Mouse (Mus musculus): Measurements from ENCODE around the gene Enox1. TPM values are rescaled to one million over a fixed set of nuclear protein-coding genes. Genes with fewer than 3 reads are reported as not detected.
"Not testable (repeated sequence)": the region's sequence is repeated elsewhere in the genome, so short reads cannot be mapped to it uniquely, and the experiment has no call there.

Enox1 gene
- 1 to 10 TPM in 1 of 2 experiments, under 1 TPM in 1; 0.48 to 1.1 TPM for total RNA-seq (2021)
- long read RNA-seq, experiment 1, partial matches to known transcripts = 0 of 4 reads
- long read RNA-seq, experiment 1, other reads (novel, unspliced or antisense) = 3 of 4 reads
- long read RNA-seq, experiment 2, partial matches to known transcripts = 0 of 4 reads
- long read RNA-seq, experiment 2, other reads (novel, unspliced or antisense) = 4 of 4 reads

DNA sequence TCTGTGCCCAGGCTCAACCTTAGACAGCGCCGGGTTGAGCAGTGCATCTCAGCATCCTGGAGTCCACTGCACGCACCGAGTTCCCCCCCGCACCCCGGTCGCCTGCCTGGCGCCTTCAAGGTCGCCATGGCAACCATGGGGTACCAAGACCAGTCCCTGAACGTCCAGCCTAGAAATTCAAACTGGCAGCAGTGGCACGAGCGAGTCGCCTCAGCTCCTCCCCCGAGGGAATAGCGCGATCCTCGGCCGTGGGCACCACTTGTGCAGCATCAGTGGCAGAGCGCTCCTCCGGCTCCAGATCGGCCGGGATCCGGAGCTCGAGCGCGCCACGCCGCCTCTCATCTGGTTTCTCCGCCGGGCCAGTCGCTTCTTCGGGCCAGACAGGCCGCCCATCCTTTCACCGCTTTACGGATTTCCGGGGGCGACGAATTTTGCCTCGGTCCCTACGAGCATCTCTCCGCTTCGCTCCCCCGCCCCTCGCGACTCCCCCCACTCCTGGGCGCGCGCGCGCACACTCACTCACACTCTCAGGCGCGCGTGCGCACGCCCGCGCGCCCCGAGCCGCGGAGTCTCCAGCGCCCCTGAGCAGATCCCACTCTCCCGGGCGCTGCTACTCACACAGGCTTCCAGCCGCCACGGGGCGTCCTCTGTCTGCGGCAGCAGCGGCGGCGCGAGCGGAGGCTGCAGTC lies at the start of gene Enox1:
Gene Enox1 (plus strand): TSS at position 542 of the 689 bp plus-strand sequence.
- Histone ChIP-seq H3K27ac (peak within 1 kb of the TSS; percentile 43), H3K4me3 (peak within 1 kb of the TSS; percentile 83)
- peak; percentile 25; the same call in 1 of the 2 replicates for TF ChIP-seq CTCF (IDR thresholded peaks at IDR 0.05)
- intact Hi-C loops (cut with DNase I) = no loop called here
- peak; percentile 73 for DNase-seq

DNA sequence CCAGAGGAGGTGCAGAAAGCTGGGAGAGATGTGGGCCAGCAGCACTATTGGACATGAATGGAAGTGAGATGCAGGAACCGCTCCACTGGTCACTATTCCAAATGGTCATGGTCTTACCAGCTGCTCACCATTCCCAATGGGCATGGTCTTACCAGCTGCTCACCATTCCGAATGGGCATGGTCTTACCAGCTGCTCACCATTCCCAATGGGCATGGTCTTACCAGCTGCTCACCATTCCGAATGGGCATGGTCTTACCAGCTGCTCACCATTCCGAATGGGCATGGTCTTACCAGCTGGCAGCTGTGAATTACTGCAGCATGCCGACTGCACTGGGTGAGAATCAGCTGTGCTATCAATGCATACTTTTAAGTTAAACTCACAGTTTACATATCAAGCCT lies 45.9 kb upstream of the Enox1 start:
- H3K27ac ChIP-seq; H3K4me3 ChIP-seq; DNase-seq; intact Hi-C loops (cut with DNase I): not testable (repeated sequence)

DNA sequence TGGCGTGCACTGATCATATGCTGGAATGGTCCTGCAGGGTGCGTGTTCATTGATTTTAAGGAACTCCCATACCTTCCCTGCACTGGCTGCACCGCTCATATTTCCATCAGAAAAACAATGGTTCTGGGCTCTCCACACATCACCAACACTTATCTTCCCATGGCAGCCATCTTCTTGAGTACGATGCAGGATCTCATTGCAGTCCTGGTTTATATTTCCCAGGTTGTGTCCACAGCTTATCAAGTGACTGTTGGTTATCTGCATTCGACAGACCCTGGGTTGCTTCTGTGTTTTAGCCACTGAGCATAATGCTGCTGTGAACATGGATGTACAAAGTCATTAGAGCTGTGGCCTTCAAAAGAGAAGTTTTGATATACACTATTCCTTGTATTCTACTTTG lies 26.0 kb upstream of the Enox1 start:
- DNase-seq = no peak
- no peak for TF ChIP-seq CTCF (IDR thresholded peaks at IDR 0.05)
- intact Hi-C loops (cut with DNase I) = no loop called here
- Histone ChIP-seq H3K4me3 (no peak overlapping the region), H3K27ac (no peak overlapping the region)

DNA sequence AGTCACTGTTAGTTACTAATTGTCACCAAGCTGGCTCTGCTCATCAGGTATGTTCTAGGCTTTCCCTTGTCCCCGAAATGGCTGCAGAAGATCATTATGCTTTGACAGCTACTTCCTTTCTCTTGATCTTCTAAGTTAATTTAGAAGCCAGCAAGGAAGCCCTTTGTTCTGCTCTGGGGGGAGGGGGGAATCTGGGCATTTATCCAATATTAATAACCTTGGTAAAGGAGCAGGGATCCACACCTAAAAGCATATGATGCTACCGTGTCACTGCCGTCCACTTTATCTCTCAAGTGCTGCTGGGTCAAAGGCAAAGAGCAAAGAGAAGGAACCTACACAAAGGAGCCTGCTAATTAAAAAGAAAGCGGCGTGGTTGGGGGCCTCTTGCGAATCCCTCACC lies 19.6 kb upstream of the Enox1 start:
- Histone ChIP-seq H3K4me3 (no peak overlapping the region), H3K27ac (no peak overlapping the region)
- DNase-seq = no peak
- TF ChIP-seq CTCF (IDR thresholded peaks at IDR 0.05) = no peak
- intact Hi-C loops (cut with DNase I) = no loop called here

DNA sequence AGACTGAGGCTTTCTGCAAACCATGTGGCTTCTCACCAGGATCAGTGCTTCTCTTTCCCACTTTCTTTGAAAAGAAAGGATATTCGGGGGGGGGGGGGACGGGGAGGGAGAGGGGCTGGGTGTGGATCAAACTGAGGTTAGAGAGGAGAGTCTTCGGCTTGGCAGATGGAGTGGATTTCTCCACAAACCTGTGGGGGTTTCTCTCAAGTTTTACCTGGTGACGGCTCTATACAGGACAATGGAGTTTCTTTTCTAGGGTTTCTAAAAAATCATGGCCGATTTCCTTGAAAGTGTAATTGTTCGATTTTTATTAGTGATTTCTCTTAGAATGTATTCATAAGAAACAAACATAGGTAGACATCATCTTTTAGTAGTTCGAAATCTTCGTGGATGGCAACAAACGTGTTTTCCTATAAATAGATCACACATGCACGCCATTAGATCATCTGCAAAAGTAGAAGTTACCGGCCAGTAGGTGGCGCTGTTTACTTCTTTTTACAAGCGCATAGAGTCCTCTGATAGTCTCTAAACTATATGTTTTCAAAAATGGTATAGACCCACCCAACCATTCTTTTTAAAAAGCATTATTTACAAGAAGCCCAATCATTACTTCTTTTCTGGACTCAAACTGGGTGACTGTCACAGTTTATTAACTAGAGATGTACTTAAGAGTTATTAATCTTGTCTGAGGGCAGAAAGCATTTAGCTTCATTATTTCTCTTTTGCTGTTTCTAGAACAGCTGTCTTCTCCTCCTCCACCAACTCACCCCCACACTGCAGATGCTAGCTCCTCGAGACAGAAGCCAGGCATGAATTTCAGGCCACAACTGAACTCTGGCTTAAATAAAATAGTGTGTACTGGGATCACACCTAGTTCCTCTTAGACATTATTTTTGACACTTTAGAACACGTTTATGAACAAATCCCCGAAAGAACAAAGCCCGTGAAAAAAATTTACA lies 15.0 kb upstream of the Enox1 start:
- Histone ChIP-seq H3K27ac (no peak overlapping the region), H3K4me3 (no peak overlapping the region)
- intact Hi-C loops (cut with DNase I) = loop anchor here (1.0 to 5.0 kb wide), 4 partner anchors 396 to 1146 kb away; no protein-coding TSS in a partner anchor
- DNase-seq = peak; percentile 75
- TF ChIP-seq CTCF (IDR thresholded peaks at IDR 0.05) = peak; percentile 79

DNA sequence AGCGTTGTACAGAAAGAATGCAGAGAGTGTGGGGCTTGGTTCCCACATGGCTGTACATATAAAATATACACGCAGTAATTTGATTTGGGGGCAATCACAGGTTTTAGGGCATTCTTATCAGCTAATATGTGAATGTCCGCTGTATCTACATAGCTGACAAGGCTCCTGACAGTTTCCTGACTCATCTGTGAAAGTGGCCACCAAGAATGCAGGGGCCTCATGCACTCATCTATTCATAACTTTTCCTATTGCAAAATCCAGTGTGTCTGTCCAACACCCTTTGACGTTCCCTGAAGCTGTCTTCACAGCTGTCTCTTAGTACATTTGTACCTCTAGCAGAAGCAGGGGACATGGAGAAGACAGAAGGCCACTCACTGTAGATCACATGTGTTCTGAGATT lies 11.5 kb upstream of the Enox1 start:
- Histone ChIP-seq H3K4me3 (no peak overlapping the region), H3K27ac (no peak overlapping the region)
- TF ChIP-seq CTCF (IDR thresholded peaks at IDR 0.05) = no peak
- intact Hi-C loops (cut with DNase I) = no loop called here
- DNase-seq = no peak

DNA sequence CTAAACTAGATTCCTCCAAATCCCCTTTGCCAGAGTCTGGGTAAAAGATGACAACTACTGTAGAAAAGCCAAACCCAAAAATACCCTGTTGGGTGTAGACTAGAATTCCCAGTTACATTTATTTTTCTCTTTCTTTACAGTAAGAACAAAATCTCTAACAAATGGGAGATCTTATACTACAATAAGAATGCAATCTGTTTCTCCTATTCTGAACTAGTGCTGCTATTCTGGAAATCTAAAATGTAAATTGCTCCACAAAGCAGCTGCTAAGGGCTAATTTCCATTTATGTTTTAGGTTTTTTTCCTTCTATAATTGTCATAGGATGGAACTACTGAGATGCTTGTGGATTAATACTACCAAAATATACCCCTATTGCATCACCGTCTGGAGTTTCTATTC lies 8.9 kb upstream of the Enox1 start:
- intact Hi-C loops (cut with DNase I) = no loop called here
- Histone ChIP-seq H3K4me3 (no peak overlapping the region), H3K27ac (no peak overlapping the region)
- no peak for TF ChIP-seq CTCF (IDR thresholded peaks at IDR 0.05)
- DNase-seq = no peak

DNA sequence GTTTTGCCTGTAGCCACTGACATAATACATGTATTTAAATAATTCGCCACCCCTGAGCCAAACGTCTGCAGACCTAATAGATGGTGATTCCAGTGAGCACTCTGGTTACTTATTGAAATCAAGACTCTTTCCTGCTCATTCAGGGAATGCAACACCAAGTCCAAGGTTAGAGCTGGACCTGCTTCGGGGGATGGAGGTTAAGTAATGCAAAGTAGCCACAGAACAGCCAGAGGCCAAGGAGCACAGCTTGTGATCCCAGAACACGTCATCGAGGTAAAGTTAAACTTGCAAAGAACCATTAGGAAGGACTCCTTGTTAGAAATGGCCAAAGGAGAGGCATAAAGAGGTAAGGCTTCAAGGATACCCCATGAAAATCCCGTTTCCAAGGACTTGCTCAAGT lies 6.0 kb upstream of the Enox1 start:
- H3K27ac ChIP-seq = no peak overlapping the region
- no peak for TF ChIP-seq CTCF (IDR thresholded peaks at IDR 0.05)
- intact Hi-C loops (cut with DNase I) = loop anchor here (5.0 kb wide), 1 partner anchor 337 kb away; no protein-coding TSS in a partner anchor
- DNase-seq = no peak
- H3K4me3 ChIP-seq = no peak overlapping the region

DNA sequence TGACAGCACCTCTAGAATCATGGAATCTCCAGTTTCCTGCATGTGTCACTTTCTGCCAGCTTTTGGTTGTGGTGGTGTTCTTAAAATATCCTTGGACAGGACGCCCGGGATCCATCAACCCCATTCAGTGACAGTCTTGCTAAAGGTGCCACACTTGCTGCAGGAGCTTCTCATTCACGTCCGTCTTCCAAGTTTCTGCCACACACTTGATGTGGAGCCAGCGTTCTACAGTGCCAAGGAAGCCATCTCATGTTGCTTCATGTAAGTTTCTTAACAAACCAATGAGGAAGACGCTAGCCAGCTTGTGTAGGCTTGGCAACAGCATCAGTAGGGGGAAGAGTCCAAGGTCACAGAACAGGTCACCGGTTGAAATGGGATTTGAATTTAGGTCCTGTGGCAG lies 5.1 kb upstream of the Enox1 start:
- no peak for TF ChIP-seq CTCF (IDR thresholded peaks at IDR 0.05)
- intact Hi-C loops (cut with DNase I) = loop anchor here (5.0 kb wide), 1 partner anchor 336 kb away; no protein-coding TSS in a partner anchor
- H3K27ac ChIP-seq = no peak overlapping the region
- DNase-seq = peak; percentile 72
- H3K4me3 ChIP-seq = no peak overlapping the region

DNA sequence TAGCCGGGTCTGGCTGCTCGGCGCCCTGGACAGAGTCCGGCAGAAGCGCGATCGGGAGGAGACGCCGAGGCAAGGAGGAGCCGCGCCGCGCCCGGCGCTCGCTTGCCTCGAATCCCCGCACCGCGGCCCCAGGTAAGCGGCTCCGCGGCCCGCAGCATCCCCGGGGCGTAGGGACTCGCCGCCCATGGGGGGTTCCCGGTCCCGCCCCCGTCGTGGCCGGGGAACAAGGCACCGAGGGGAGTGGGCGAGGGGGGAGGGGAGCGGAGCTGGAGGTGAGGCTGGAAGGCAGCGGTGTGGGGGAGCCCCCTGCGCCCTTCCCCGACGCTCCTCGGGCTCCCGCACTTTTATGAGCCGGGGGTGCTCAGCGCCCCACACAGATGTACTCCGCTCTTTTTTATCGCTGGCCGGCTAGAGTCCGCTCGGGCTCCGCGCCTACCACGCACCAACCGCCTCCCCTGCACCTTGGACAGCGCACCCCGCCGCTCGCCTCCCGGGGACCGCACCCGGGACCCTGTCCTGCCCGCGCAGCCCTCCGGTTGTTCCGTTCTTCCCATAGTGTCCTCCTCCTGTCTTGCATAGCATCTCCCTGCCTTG lies 445 bp downstream of the Enox1 start:
- H3K27ac ChIP-seq = peak overlapping the region; percentile 6
- DNase-seq = peak; percentile 36
- H3K4me3 ChIP-seq = peak overlapping the region; percentile 83
- intact Hi-C loops (cut with DNase I) = no loop called here
- TF ChIP-seq CTCF (IDR thresholded peaks at IDR 0.05) = no peak

DNA sequence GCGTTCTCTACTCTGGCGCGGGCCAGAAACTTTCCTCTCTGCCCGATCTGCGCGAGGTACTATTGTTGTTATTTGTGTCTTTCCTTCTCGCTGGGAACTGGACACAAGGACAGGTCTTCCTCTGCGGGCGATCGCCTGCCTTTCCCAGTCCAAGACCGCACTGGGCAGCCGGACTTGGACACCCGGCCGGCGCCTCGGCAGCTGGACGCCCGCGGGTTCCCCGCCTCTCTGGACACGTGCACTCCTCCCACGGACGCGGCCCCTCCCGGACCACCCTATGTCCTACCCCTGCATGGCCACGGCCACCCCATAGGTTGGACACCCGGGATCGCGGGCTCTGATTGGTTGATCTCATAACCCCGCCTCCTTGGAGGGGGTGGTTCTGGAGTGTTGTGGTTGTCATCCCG lies 945 bp downstream of the Enox1 start:
- DNase-seq = peak; percentile 82
- Histone ChIP-seq H3K27ac (peak overlapping the region; percentile 6; the same call in 1 of the 2 replicates), H3K4me3 (peak overlapping the region; percentile 83)
- intact Hi-C loops (cut with DNase I) = no loop called here
- no peak for TF ChIP-seq CTCF (IDR thresholded peaks at IDR 0.05)

DNA sequence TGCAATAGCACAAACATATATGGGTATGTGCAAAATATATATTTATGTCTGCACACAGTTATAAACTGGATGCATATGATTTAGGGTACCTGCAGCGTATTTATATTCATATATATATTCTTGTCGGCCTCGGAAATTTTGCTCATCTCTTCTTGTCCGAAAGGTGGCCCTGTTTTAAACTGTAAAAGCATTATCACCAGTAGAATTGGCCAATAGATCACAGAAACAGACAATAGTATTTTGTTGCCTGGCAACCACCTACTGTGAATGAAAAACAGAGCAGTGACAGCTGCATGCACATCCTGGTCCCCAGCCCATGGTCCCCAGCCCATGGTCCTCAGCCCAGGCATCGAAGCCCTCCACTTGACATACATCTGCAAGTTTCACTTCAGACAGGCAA lies 2.8 kb downstream of the Enox1 start:
- H3K4me3 ChIP-seq = no peak overlapping the region
- H3K27ac ChIP-seq = no peak overlapping the region
- intact Hi-C loops (cut with DNase I) = no loop called here
- TF ChIP-seq CTCF (IDR thresholded peaks at IDR 0.05) = no peak
- DNase-seq = no peak

All from gastrocnemius, adult 2 months (tissue).